Mouse (Mus musculus) adipose tissue, adult 10 weeks (tissue): ENCODE results near the gene Pitx3. TPM values are rescaled to one million over a fixed set of nuclear protein-coding genes. Genes with fewer than 3 reads are reported as not detected.

Experiments used
- polyA plus RNA-seq: library from polyadenylated mRNA; stranded (reverse); fragments of 350-450 nt; fragmentation: Illumina TruSeq; extraction: RNeasy Lipid Tissue Mini Kit (QIAGEN cat#74804); gene quantifications from one replicate; pipeline ENCODE4 v1.2.3, GENCODE M21; 2014; ENCODE audit warnings: low read depth, low replicate concordance

Gene Pitx3
- not detected for polyA plus RNA-seq

DNA sequence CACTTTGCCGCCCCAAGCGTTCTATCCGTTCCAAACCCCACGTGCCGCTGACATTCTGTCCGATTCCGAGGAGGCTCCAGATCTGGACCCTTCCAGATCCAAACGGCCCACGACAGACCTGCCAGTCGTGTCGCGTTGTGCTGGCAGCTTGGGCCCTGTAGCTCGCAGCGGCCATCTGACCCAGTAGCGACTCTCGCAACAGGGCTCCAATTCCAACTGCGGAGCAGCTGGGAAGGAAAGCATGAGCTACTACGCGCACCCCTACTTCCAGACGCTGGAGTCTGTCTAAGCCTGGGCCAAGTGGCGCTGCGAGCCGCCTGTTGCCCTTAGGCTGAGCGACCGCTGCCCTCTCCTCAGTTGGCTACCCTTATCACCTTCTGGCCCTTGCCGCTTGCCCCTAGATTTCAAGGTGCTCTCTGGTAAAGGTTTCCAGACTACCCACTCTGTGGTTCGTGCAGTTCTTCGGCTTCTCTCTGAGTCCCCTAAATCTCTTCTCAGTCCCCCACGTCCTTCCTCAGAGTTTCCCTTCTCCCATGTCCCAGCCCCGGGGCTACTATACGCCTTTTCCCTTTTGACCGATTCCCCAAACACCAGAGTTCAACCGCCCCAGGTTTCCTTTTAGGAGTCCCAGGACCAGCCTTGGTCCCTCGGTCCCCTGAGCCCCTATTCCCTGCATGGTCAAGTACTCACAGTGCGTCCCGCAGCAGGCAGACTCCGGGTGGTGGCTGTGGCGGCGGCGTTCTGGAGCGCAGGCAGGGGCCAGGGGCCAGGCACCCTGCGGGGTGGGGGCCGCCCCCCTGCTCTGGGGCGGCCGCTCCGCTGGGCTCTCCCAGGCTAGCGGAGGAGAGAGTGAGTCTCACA, at the start of gene Pitx3:
TSS of gene Pitx3 (minus strand) at position 816 of the 861 bp plus-strand sequence.

DNA sequence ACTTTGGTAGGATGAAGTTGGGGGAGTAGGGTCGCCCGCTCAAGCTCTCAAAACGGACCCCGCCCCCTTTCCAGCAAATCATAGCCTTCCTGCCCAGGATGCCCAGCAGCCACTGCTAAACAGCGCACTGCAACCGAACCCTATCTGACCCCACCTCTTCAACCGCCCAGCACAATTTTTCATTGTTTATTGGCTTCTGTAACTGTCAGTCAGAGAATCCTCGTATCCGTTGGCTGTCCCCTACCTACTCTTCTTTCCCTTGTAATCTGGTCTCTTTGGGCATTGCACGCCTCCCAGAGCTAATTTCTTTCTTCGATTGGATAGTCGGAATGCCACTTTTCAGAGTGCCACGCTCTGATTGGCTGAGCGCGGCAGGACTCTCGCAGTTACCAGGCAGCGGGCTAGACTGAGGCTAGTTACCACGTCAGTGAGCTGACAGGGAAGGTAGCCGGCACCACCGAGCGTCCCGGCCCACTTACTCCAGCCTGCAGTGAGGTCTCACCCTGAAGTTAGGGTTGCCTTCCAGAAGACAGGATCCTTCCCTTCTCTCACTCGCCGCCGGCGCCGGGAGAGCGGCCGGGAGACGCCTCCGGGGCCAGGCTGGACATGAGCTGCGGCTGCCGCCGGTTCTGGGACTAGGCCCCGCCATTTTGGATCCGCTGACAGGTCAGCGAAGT, 4.1 kb upstream of the Pitx3 start, which contains the start of gene Gbf1:
TSS of gene Gbf1 (plus strand) at position 383 of the 677 bp plus-strand sequence.

DNA sequence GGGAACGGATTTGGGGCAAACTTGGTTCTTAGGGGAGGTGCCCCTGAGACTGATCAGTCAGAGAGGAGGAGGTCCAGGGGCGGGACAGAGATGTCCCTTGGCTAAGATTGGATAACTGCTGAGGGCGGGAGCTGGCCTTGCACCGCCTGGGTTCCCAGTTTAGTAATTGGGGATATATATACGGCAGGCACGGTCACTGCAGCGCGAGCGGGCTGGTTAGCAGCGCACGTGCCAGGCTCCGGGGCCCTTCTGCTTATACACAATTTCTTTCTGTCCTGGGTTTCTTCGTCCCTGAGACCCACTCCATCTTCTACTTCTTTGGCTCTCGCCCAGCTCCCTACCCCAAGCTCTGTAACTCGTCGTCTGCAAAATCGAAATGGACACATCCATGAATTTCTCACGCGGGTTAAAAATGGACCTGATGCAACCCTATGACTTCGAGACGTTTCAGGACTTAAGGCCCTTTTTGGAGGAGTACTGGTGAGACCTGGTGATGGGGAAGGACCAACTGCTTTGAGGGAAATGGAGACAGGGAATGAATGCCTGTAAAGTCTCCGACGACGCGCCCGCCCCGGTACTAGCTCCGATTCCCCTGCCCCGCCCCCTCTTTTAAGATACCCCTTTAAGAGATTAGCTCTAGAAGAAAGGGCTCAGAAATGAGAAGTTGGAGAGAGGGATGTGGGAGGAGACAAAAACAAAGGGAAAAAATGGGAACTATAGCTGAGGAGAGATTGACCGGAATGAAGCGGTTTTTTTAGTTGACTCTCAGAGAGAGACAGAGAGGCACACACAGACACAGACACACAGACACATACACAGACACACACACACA, 16.2 kb downstream of the Pitx3 start, which contains the start of gene Elovl3:
TSS of gene Elovl3 (plus strand) at position 204 of the 832 bp plus-strand sequence.

Other genes starting within 250 kb of the Pitx3 start
- 11.6 TPM for gene Armh3, start 149.8 kb downstream of the Pitx3 start, polyA plus RNA-seq
- gene Hps6, start 144.8 kb downstream of the Pitx3 start, polyA plus RNA-seq, result 6.9 TPM
- gene Pprc1, start 103.4 kb downstream of the Pitx3 start, polyA plus RNA-seq, result 13.0 TPM
- 125 TPM for gene Ldb1, start 103.1 kb downstream of the Pitx3 start, polyA plus RNA-seq
- gene Nolc1, start 72.5 kb downstream of the Pitx3 start, polyA plus RNA-seq, result 28.5 TPM
- not detected for gene Elovl3, start 16.4 kb downstream of the Pitx3 start, polyA plus RNA-seq
- gene Gbf1, start 4.2 kb upstream of the Pitx3 start, polyA plus RNA-seq, result 53.3 TPM
- 15.3 TPM for gene Nfkb2, start 156.0 kb upstream of the Pitx3 start, polyA plus RNA-seq
- 7.6 TPM for gene Psd, start 178.8 kb upstream of the Pitx3 start, polyA plus RNA-seq
- gene Fbxl15, start 179.9 kb upstream of the Pitx3 start, polyA plus RNA-seq, result 9.2 TPM
- gene Cuedc2, start 190.4 kb upstream of the Pitx3 start, polyA plus RNA-seq, result 92.5 TPM
- gene Mfsd13a, start 192.8 kb upstream of the Pitx3 start, polyA plus RNA-seq, result 12.8 TPM
- gene 2310034G01Rik, start 202.0 kb upstream of the Pitx3 start, polyA plus RNA-seq, result 4.2 TPM
- 97.5 TPM for gene Actr1a, start 247.4 kb upstream of the Pitx3 start, polyA plus RNA-seq
- gene Sufu, start 248.6 kb upstream of the Pitx3 start, polyA plus RNA-seq, result 23.2 TPM